Mouse (Mus musculus) liver, embryonic 14.5 days (tissue): Measurements from ENCODE around the gene Ccdc38.

Source experiments
- CTCF ChIP-seq: IDR thresholded peaks from 2 replicates; pipeline ENCODE4 v1.5.1; 2016; ENCODE audit warnings: antibody characterized with exemption, low read depth, control low read depth
- EP300 ChIP-seq: IDR thresholded peaks from 2 replicates; pipeline ENCODE4 v1.6.1; 2016; ENCODE audit warnings: antibody characterized with exemption, low read depth

DNA sequence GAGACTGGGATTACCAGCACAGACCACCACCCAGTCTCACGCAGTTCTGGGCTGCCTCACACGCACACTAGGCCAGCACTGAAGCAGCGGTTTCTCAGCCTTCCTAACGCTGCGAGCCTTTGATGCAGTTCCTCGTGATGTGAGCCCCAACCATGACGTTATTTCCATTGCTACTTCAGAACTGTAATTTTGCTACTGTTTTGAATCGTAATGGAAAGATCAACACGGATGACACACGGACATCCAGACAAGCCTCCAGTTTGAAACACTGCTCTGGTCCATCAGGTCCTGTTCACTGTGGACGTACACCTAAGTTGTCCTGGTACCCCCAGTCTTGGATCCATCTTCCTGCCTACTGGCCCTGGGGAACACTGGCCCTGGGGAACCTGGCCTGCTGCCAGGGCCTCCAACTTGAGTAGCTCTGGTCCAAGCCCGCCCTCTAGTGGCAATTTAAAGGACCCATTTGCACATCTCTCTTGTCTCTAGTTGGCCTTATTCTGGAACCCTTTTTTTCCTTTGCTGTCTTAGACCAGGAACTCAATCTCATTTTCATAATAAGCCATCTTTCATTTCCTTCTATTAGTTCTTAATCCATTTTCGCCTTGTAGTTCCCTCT is 36.9 kb downstream of the Ccdc38 start:
- TF ChIP-seq CTCF (peak; percentile 88), EP300 (no peak)
